Mouse (Mus musculus) liver, adult 2 months (tissue): ENCODE measurements around the gene Usp9x.

Experiments used
- CTCF ChIP-seq: fragments of 200-500 bp; IDR thresholded peaks from 2 replicates; pipeline ENCODE4 v1.5.1; 2011; ENCODE audit warnings: low read depth, low read length, control low read depth
- POLR2A ChIP-seq: fragments of 200-500 bp; IDR thresholded peaks from 2 replicates; pipeline ENCODE4 v1.6.1; 2011; ENCODE audit warnings: low read length, control low read depth; ENCODE audit not compliant: insufficient read depth; ENCODE audit errors: extremely low read depth

GRCm38 (mm10) chrX:13064273-13064925 lies 6.9 kb upstream of the Usp9x start:
- TF ChIP-seq CTCF: no peak
- no peak for TF ChIP-seq POLR2A
